Mouse (Mus musculus) embryonic facial prominence, embryonic 13.5 days (tissue): ENCODE results near the gene Olfr266. TPM values are rescaled to one million over a fixed set of nuclear protein-coding genes. Genes with fewer than 3 reads are reported as not detected.

ENCODE experiments used
- polyA plus RNA-seq: library from polyadenylated mRNA; unstranded; fragments of >200 nt; fragmentation: Nextera tagmentation; extraction: Ambion mirVana; gene quantifications from 2 replicates; pipeline ENCODE4 v1.2.1, GENCODE M21; 2015

Gene Olfr266
- polyA plus RNA-seq, 1 experiment from 2014 or later = not detected

Other genes with a start within 250 kb of the Olfr266 start
- 15.5 and 18.9 TPM in 2 replicates for gene Lrif1, start 141.3 kb downstream of the Olfr266 start, polyA plus RNA-seq
- 4.9 and 7.2 TPM in 2 replicates for gene Cd53, start 36.1 kb downstream of the Olfr266 start, polyA plus RNA-seq
- 1.1 and 1.3 TPM in 2 replicates for gene Kcna3, start 209.9 kb upstream of the Olfr266 start, polyA plus RNA-seq